Mouse (Mus musculus) gonadal fat pad, adult 2 months (tissue): ENCODE results near the gene Avpr2. TPM values are rescaled to one million over a fixed set of nuclear protein-coding genes. Genes with fewer than 3 reads are reported as not detected.

ENCODE experiments used
- DNase-seq: peaks from one replicate; pipeline ENCODE4 v3.0.0-alpha.2; 2012; ENCODE audit warnings: low read depth
- polyA plus RNA-seq: library from polyadenylated mRNA; depleted of rRNA; stranded (reverse); fragments of >200 nt; gene quantifications from 2 replicates; pipeline ENCODE4 v1.2.3, GENCODE M21; 2012; rRNA removed

Avpr2 gene
- polyA plus RNA-seq: not detected in 2 replicates

- no peak for DNase-seq
Observed at GRCm38 (mm10) chrX:73891551-73892152, at the start of gene Avpr2. Avpr2 (plus strand) TSS chrX:73892102.

GRCm38 (mm10) chrX:73854326-73855086 is 37.4 kb upstream of the Avpr2 start:
- no peak for DNase-seq

GRCm38 (mm10) chrX:73855087-73855408 is 36.9 kb upstream of the Avpr2 start:
- no peak for DNase-seq

- no peak for DNase-seq
Observed at GRCm38 (mm10) chrX:73864692-73865091, 27.2 kb upstream of the Avpr2 start.

- no peak for DNase-seq
Observed at GRCm38 (mm10) chrX:73867256-73867655, 24.6 kb upstream of the Avpr2 start.

GRCm38 (mm10) chrX:73867852-73868251 is 24.1 kb upstream of the Avpr2 start:
- no peak for DNase-seq

GRCm38 (mm10) chrX:73869334-73869733 is 22.6 kb upstream of the Avpr2 start:
- no peak for DNase-seq

GRCm38 (mm10) chrX:73871474-73871873 is 20.4 kb upstream of the Avpr2 start:
- DNase-seq: no peak

- no peak for DNase-seq
Observed at GRCm38 (mm10) chrX:73871956-73872355, 19.9 kb upstream of the Avpr2 start.

GRCm38 (mm10) chrX:73875881-73876280 is 16.0 kb upstream of the Avpr2 start:
- DNase-seq: no peak

- DNase-seq: no peak
Observed at GRCm38 (mm10) chrX:73877014-73877413, 14.9 kb upstream of the Avpr2 start.

- DNase-seq: no peak
Observed at GRCm38 (mm10) chrX:73880194-73881035, 11.5 kb upstream of the Avpr2 start.

GRCm38 (mm10) chrX:73881036-73881427 is 10.9 kb upstream of the Avpr2 start:
- no peak for DNase-seq

GRCm38 (mm10) chrX:73881463-73881862 is 10.4 kb upstream of the Avpr2 start:
- no peak for DNase-seq

GRCm38 (mm10) chrX:73892833-73893232 is 931 bp downstream of the Avpr2 start:
- DNase-seq: no peak

- no peak for DNase-seq
Observed at GRCm38 (mm10) chrX:73895719-73896118, 3.8 kb downstream of the Avpr2 start, which contains the start of gene L1cam. L1cam (minus strand) TSS chrX:73896105.

- DNase-seq: no peak
Observed at GRCm38 (mm10) chrX:73897959-73898358, 6.1 kb downstream of the Avpr2 start.

- DNase-seq: no peak
Observed at GRCm38 (mm10) chrX:73910049-73910448, 18.1 kb downstream of the Avpr2 start.

- DNase-seq: no peak
Observed at GRCm38 (mm10) chrX:73910451-73910850, 18.5 kb downstream of the Avpr2 start.

GRCm38 (mm10) chrX:73911156-73911555 is 19.3 kb downstream of the Avpr2 start:
- DNase-seq: no peak

GRCm38 (mm10) chrX:73911588-73911987 is 19.7 kb downstream of the Avpr2 start:
- DNase-seq: no peak
